Mouse (Mus musculus): ENCODE results near the gene Hmg20b.

The Hmg20b gene

DNA sequence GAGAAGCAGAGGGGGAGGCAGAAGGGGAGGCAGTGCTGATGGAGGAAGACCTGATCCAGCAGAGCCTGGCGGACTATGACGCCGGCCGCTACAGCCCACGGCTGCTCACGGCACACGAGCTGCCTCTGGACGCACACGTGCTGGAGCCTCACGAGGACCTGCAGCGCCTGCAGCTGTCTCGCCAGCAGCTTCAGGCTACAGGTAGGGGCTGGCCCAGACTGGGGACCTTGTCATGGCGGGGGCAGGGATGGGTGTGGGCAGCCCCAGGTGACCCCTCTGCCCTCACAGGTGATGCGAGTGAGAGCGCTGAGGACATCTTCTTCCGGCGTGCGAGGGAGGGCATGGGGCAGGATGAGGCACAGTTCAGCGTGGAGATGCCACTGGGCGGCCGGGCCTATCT, 25.1 kb downstream of the Hmg20b start:
- peak in 1 of 2 experiments; percentile 28 for DNase-seq

DNA sequence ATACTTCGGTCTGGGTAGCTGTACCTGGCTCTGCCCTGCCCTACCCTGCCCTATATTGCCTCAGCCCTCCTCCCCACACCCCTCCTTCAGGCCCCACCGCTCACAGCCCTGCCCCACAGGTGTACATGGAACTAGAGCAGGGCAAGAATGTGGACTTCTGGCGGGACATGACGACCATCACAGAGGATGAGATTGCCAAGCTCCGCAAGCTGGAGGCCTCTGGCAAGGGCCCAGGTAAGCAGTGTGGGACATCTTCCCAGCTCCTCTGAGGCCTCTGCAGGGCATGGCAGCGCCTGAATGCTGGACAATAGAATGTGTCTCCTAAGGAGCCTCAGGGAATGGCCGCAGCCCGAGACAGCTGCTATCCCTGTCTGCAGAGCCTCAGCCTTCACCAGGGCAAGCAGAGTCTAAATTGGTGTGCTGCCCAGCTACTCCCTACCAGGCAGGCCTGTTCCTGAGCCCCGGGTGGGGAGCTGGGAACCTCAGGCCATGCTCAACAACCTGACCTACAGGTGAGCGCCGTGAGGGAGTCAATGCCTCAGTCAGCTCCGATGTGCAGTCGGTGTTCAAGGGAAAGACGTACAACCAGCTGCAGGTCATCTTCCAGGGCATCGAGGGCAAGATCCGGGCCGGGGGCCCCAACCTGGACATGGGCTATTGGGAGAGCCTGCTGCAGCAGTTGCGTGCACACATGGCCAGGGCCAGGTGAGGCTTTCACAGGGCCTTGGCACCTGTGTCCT, 26.3 kb downstream of the Hmg20b start:
- DNase-seq: peak in 1 of 2 experiments; percentile 16

DNA sequence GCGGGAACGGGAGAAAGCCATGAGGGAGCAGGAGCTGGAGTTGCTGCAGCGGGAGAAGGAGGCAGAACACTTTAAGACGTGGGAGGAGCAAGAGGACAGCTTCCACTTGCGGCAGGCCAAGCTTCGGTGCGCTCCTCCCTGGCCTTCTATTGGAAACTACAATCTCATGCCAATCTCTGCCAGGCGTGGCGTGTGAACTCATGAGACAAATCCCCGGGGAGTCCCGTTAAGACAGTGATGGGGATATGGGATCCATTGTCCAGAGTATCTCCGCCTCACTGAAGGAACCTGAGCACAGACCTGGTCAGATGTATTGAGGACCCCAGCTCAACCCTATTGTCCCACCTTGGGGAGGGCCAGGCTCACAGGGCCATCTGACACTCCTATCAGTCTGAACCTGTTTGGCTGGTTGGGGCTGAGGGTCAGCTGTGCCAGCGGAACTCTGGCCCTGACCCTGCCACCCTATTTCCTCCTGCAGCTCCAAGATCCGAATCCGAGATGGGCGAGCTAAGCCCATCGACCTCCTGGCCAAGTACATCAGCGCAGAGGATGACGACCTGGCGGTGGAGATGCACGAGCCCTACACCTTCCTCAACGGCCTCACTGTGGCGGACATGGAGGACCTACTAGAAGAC, 27.0 kb downstream of the Hmg20b start:
- DNase-seq: no peak

DNA sequence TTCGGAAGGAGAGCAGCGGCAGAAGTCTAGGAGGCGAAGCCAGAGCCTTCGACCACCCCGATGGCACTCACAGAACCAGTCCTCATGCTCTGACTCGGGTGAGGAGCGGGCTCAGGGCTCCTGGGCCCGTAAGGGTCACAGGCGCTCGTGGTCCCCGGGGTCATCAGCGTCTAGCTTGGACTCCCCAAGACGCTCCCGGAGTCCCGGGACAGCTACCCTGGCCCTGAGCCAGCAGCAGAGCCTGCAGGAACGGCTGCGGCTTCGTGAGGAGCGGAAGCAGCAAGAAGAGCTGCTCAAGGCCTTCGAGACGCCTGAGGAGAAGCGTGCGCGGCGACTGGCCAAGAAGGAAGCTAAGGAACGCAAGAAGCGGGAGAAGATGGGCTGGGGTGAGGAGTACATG, 27.8 kb downstream of the Hmg20b start:
- DNase-seq: peak in 1 of 2 experiments; percentile 43

DNA sequence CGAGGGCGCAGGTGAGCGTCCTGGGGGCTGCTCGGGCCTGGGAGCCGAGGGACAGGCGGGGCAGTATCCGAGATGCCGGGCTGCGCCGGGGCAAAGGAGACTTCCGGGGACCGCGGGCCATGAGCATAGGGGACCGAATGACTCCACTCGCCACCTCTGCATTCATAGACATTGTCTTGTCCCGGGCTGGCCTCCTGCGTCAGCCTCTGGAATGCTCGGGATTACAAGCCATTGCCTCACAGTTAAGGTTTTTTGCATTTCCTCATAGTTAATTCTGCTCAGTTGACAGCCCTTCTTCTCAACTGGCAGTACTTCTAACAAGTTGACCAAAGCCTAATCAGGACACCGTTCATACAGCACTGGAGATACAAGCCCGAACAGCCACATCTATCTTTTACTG, 28.8 kb downstream of the Hmg20b start:
- DNase-seq: no peak

DNA sequence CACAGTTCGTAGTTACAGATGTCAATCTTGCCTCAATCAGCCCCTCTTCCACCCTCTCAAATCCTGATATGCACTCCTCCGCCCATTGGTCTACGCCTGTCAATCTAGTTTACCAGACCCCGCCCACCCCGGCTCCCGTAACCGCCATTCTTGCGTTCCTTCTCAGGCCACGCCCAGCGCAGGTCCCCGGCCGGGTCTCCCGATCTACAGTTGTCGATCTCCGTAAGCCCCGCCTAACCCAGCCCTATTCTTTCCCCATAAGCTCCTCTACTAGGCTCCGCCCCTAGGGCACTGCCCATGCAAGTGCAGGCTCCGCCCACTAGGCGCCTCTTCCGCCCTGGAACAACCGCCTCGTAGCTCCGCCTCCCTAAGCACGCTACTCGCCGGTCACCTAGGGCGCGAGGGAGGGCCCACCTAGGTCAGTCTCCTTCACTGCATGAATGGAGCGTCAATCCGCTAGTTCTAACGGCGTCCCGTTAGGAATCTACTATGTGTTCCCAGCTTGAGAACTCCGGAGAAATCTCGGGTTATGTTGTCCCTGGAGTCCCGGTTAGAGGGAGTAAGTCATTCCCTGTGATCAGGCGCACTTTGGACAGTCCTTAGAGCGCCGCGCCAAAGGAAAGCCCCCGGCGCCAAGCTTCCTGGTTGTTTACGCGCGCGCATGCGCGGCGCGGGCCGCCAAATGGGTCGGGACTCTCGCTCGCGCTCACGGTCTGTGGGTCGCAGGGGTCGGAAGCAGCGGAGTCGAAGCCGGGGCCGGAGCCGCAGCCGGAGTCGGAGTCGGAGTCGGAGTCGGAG, 29.5 kb downstream of the Hmg20b start, which contains the start of gene Cactin:
TSS of gene Cactin (plus strand) at position 554 of the 798 bp plus-strand sequence.
- DNase-seq: peak; percentile 99 to 100

DNA sequence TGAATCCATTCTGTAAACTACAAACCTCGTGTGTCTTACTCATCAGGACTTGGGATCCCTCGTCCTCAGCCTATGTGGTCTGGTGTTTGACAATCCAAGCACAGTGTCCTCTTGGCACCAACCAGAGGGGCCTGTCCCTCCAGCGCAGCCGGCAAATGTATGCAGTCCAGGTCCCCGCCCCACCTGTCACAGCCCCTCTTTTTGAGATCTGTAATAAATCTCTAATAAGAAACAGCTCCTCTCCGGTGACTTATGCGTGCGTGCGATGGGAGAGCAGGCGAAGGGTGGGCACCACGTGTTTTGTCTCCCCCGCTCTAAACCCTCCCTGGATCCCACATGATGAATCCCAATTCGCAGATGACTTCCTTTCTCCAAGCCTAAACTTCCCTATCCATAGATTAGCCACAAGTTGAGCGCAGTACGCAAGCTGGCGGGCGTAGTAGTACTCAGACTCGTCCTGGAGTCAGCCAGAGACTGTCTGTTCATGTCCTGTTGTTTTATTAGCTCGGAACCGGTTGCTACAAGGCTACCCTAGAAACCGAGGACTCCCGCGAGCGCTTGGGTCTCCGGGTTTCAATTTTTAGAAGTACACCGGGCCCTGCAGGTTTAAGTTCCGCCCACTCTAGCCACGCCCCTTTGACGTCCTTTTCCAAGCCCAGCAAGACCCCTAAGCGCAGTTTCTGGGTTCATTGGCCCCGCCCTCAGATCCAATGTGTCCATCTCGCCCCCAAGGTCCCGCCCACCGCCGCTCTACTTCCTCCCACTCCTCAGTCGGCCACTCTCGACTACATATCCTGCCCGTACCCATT, 30.3 kb downstream of the Hmg20b start:
- peak; percentile 60 to 95 for DNase-seq

DNA sequence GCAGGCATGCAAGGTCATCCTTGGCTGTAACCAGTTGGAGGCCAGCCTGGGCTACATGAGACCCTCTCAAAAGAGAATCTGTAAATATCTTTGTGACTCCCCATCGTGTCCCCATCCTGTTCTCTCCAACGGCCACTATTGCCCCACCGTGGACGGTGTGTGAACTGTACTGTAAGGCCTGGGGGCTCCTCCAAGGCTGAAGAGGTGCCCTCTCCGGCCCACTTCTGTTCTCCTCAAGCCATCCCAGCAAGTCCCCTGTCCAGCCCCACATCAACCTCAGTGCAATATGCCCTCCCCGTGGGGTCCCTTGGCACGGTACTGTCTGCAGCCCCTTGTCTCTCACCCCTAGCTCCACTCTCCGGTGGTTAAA, 31.0 kb downstream of the Hmg20b start:
- DNase-seq: peak in 1 of 2 experiments; percentile 65

DNA sequence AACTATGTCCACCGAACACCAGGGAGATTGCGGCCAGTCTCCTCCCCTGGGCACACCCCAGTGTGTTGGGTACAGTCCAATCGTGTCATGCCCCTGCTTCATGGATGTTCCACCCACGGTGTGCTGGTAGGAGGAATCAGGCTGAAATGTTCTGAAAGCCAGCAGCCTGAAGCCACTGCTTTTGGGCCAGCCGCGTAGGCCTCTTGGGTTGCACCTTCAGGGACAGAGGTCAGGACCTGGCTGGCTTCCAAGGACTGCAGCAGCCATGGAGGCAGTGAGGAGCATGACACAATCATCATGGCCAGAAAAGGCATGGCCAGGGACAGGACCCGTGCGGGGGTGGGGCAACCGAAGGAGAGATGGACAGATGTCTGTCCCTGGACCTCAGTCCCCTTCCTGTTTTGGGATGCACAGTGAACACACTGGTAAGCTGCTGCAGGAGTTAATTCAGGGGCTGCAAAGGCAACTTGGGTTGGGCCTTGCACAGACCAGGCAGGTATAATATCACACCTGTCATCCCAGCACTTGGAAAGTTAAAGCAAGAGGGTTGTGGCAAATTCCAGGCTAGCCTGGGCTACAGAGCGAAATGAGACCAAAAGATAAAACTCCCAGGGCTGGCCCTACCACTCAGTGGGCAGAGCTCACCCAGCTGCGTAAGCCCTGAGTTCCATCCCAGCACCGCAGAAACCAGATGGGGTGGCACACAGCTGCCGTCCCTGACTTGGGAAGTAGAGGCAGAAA, 31.5 kb downstream of the Hmg20b start:
- DNase-seq: peak in 1 of 2 experiments; percentile 60

DNA sequence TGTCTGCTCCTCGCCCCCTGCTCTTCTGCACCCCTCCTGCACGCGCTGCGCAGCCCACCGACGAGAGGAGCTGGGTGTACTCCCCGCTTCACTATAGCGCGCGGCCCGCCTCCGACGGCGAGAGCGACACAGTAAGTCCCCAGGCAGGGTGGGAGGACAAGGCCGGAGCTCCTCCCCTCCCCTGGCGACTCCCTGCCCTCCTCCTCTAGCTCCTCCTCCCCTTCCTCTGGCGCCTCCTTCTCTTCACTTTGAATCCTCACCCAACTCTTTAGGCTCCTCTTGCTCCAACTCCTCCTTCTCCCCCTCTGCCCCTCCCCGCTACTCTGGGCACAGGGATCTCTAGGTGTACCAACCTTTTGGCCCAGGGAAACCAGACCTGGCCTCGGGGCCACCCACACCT, 33.0 kb downstream of the Hmg20b start:
- peak in 1 of 2 experiments; percentile 61 for DNase-seq

DNA sequence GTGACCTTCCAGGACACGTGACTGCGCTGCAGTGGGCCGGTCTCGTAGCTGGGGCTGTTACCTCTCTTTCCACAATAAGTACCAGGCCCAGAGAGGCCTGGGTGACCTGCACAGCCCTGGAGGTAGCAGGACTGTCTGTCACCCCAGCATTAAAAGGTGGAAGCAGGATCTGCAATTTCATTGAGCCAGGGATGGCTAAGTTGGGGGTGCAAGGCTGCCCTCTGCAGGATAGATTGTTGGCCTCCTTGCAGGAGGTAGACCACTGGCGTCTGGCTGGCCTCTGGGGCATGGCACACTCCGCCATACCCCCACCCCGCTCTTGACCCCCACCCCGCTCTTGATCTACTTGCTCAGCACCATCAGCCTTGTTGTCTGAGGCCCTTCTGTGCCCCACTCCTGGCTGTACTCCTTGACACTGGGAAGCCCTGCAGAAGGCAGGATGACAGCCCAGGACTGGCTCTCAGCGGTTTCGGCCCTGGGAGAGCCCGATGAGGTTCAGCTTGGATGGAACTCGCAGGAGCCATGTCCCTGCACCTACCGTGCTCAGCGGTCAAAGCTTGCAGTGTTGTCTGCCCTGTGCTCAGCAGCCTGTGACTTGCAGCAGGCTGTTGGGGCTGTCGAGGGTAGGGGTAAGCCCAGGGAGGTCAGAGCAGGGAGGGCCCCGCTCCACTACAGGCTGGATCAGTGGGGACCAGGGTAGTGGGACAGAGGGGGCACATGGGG, 33.8 kb downstream of the Hmg20b start:
- DNase-seq: peak; percentile 47 to 59

DNA sequence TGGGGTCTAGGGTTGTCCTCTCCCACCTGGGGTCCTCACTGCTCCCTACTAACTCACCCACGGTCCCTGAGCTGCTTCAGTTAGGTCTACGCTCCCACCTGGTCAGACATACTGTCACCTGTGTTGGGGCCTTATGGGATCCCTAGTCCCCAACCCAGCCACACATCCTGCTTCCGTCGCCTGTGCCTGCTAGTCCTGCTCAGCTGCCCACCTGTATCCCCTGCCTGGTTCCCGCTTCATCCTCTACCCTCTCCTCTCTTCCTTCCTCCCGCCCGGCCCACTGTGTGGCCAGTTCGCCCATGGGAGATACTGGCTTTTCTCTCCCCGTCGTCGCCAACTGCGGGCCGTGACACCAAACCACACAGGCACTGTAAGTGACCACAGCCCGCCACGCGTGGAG, 34.7 kb downstream of the Hmg20b start:
- no peak for DNase-seq

DNA sequence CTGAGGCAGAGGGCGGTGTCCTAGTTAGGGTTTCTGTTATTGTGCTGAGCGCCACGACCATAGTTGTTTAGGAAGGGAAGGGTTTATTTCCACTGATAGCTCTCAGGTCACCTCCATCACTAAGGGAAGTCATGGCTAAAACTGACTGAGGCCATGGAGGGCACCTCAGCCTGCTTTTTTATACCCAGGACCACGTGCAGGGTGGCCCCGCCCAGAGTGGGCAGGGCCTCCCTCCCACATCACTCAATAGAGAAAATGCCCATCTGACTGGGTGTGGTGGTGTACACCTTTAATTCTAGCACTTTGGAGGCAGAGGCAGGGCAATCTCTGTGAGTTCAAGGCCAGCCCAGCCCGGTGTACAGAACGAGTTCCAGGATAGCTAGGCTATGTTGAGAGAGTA, 36.1 kb downstream of the Hmg20b start:
- no peak for DNase-seq

DNA sequence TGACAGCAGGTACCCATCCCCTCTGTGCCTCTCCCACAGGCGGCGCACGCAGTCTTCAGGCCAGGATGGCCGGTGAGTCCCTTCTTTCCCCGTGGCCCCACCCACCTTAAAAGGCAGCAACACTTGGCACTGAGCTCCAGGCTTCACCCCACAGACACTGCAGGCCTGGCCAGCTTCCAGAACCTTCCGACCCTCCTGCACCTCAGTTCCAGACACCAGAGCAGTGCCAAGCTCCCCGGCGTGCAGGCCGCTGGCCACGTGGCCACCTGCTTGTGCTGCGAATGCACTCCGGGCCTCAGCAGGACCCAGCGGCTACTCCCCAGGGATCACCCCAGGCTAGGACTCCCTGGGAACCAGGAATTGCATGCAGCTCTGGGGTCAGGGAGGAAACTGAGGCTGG, 36.7 kb downstream of the Hmg20b start:
- DNase-seq: no peak

DNA sequence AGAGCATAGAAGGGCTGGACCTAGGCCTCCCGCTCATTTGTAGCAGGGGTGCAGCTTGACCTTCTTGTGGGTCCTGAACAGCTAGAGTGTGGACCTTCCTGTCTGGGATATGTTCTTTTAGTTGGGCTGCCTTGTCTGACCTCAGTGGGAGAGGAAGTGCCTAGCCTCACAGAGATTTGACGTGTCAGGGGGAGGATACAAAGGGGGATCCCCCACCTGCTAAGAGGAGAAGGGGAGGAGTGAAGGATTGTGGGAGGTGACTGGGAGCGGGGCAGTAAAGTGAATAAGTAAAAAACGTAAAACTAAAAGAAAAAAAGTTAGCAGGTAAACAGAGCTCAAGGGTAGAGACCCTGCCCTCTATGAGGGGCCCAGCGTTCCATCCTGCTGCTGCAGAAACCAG, 40.7 kb downstream of the Hmg20b start:
- no peak for DNase-seq

DNA sequence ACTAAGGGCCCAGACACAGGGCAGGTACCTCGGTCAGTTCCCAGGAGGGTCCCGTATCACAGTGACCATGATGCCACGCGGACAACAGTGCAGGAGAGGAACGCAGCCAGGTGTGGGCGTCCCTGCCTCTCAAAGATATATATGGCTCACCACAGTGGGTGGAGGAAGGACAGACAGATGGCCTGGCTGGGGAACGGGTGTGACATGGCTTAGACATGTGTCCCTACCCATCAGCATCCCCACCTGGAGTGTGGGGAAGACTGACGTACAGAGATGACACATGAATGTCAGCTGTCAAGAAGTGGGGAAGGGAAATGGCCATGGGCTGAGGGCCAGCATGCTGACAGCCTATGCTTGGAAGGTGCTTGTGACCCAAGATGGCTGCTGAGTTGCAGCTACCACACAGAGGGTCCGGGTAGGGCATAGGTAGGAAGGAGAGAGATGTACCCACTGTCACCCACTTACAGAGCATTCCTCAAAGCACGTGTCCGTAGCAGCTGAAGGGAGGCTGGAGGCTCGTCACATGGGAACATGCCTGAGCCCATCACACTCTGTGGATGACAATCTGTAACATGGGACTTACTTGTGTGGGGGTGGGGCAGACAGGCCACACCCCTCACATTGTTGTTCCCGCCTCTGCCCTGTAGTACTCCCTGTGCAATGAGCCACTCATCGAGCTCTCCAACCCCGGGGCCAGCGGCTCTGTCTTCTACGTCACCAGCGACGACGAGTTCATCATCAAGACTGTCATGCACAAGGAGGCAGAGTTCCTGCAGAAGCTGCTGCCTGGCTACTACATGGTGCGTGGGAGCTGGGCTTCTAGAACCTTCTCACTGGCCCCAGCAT, 43.2 kb downstream of the Hmg20b start:
- no peak for DNase-seq

DNA sequence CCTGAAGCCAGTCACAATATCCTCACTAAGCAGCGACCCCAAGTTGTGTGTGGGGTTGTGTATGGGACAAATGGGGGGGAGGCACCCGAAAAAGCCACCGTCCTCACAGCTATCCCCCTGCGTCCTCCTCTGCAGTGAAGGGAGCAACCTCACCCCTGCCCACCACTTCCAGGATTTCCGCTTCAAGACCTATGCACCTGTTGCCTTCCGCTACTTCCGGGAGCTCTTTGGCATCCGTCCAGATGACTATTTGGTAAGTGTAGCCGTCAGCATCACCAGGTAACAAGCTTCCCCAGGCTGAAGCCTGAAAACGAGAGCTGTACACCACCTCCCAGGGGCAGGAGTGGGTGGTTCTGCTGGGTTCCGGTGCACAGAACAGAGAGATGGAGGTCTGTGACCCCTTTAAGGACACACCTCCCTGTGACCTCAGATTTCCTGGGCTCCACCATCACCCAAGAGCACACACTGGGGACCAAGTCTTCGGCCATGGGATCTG, 44.1 kb downstream of the Hmg20b start:
- no peak for DNase-seq

DNA sequence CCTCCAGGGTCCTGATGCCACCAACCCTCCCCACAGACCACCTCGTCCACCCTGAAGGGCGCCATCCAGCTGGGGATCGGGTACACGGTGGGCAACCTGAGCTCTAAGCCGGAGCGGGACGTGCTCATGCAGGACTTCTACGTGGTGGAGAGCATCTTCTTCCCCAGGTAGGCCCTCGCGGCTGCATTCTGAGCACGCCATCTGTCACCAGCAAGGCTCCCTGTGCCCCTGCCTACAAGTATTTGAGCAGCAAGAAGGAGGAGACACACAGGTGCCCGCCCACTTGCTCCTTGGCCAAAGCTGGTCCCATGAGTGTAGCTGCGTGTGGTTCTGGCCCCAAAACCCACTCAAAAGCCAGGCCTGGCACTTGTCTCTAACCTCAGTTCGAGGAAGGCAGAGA, 44.6 kb downstream of the Hmg20b start:
- DNase-seq: no peak

DNA sequence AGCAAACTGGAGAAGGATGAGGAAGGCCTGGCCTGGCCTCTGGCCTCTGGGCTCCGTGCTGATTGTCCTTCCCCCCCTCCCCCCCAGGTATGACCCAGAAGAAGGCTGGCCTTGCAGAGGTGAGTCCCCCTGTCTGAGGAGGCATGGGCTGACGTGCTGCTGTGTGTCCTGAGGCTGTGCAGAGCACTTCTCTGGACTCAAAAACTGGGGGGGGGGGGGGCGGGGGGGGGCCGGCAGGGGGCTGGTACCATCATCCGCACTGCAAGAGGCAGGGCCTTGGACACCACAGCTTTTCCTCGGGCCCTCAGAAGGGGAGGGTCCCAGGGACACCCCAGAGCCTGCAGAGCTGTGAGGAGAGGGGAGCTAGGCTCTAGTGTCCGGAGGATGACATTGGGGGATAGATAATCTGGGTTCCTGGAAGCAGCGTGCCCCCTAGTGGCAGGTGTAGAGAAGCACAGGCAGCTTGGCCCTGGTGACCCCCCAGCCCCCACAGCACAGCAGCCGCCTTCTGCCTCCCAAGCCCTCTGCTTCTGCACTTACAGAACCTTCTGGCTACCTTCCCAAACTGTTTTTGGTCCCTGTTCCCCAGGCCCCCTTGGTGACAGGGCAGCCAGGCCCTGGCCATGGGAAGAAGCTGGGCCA, 45.6 kb downstream of the Hmg20b start:
- peak; percentile 71 to 74 for DNase-seq

DNA sequence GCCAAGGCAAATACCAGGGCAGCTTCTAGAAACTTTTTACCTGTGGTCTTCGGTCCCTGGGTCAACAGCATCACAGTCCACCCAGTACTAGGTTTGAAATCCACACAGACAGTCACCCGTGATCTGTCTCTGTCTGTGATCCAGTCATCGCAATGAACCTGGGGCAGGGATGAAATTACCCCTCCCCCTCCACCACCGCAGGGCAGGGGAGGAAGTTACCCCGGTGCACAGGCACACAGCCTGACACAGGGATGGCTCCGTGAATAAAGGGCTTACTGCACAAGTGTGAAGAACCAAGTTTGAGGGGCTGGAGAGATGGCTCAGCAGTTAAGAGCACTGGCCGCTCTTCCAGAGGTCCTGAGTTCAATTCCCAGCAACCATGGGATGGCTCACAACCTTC, 46.5 kb downstream of the Hmg20b start:
- peak; percentile 65 to 75 for DNase-seq

Measured in thymus, postnatal 36 days (tissue).